ENCODE assay signal across 15 mouse cellular contexts in genomic region chr1:178568551-178569545, GRCm38 (mm10). TPM values are rescaled to one million over a fixed set of nuclear protein-coding genes. Genes with fewer than 3 reads are reported as not detected.
A peak's percentile ranks its signal among the peaks of the same experiment; 100 is the strongest.
DNase-seq lines count a peak whose midpoint lies in the region; ATAC-seq lines count a peak whose summit lies in the region.
"Had no signal": no experiment of that assay in that cellular context is flagged by ENCODE, and none has a peak within 500 bp of the region (broad histone marks: within the 10 kb centered on the region; RNA-seq: fewer than 3 reads in every experiment).

No protein-coding gene starts in this region.

- H3K27me3 ChIP-seq in midbrain, embryonic 10.5 days (ENCODE audit: low read depth, poor library complexity, severe bottlenecking): no peaks in the 10 kb centered on the region
- H3K27me3 ChIP-seq in midbrain, embryonic 16.5 days (ENCODE audit: control insufficient read depth, insufficient read depth, low read depth, low read length): no peaks in the 10 kb centered on the region
- H3K27me3 ChIP-seq in embryonic facial prominence, embryonic 12.5 days: no peaks in the 10 kb centered on the region
- no peaks in the 10 kb centered on the region for H3K27me3 ChIP-seq in intestine, embryonic 16.5 days (replicated peaks; ENCODE audit: control insufficient read depth, insufficient read depth, low read length)
- H3K27me3 ChIP-seq: hindbrain, embryonic 13.5 days had no signal

- peaks cover 26% of the 10 kb centered on the region for H3K4me1 ChIP-seq in midbrain, embryonic 10.5 days
- no peaks in the 10 kb centered on the region; the same call in 1 of the 2 replicates for H3K4me1 ChIP-seq in midbrain, embryonic 16.5 days (ENCODE audit: control insufficient read depth, insufficient read depth, low read length)
- peaks cover 70% of the 10 kb centered on the region for H3K4me1 ChIP-seq in embryonic facial prominence, embryonic 12.5 days
- peaks cover 7% of the 10 kb centered on the region; the same call in 1 of the 2 replicates for H3K4me1 ChIP-seq in intestine, embryonic 16.5 days (ENCODE audit: control insufficient read depth, insufficient read depth, low read length)

- peak; percentile 19 for DNase-seq in midbrain, embryonic 10.5 days (ENCODE audit: low spot score)
- no peak for DNase-seq in kidney, adult 8-10 months
- no peak for DNase-seq in testis, postnatal 14 days (ENCODE audit: low spot score)
- DNase-seq in kidney, postnatal 4 days: no peak
- DNase-seq: cerebellum, adult 18-20 months; kidney, postnatal 14 days; right cerebral cortex, postnatal 25 days; thymus, adult 2 months had no signal

- H3K9me3 ChIP-seq in midbrain, embryonic 10.5 days (replicated peaks): no peaks in the 10 kb centered on the region
- H3K9me3 ChIP-seq in midbrain, embryonic 16.5 days (replicated peaks; ENCODE audit: control insufficient read depth, low read length, poor library complexity, severe bottlenecking): no peaks in the 10 kb centered on the region
- no peaks in the 10 kb centered on the region for H3K9me3 ChIP-seq in embryonic facial prominence, embryonic 12.5 days
- H3K9me3 ChIP-seq in intestine, embryonic 16.5 days (ENCODE audit: control insufficient read depth, low read length): no peaks in the 10 kb centered on the region
- H3K9me3 ChIP-seq: hindbrain, embryonic 13.5 days had no signal

- no peak for ATAC-seq in midbrain, embryonic 16.5 days
- no peak for ATAC-seq in embryonic facial prominence, embryonic 12.5 days (ENCODE audit: insufficient number of reproducible peaks, insufficient read depth, low FRiP score, low TSS enrichment)
- ATAC-seq in intestine, embryonic 16.5 days: peak; percentile 91
- ATAC-seq in megakaryocyte progenitor cell, adult 5-6 weeks (replicated peaks; ENCODE audit: poor library complexity): peak; percentile 93

- 72% methylated on average over 7 of the region's 7 CpGs for WGBS in midbrain, embryonic 10.5 days
- WGBS in midbrain, embryonic 16.5 days: 74% methylated on average over 7 of the region's 7 CpGs
- 24% methylated on average over 7 of the region's 7 CpGs for WGBS in embryonic facial prominence, embryonic 12.5 days
- WGBS in intestine, embryonic 16.5 days: 60% methylated on average over 7 of the region's 7 CpGs

- no peak overlapping the region for H3K9ac ChIP-seq in midbrain, embryonic 16.5 days (ENCODE audit: low read depth, low read length)
- no peak overlapping the region for H3K9ac ChIP-seq in embryonic facial prominence, embryonic 12.5 days
- H3K9ac ChIP-seq in intestine, embryonic 16.5 days (ENCODE audit: low read depth, low read length): no peak overlapping the region
- H3K9ac ChIP-seq: hindbrain, embryonic 13.5 days had no signal

- no peaks in the 10 kb centered on the region for H3K36me3 ChIP-seq in midbrain, embryonic 10.5 days
- no peaks in the 10 kb centered on the region for H3K36me3 ChIP-seq in midbrain, embryonic 16.5 days (ENCODE audit: control insufficient read depth, insufficient read depth, low read length)
- no peaks in the 10 kb centered on the region for H3K36me3 ChIP-seq in embryonic facial prominence, embryonic 12.5 days
- H3K36me3 ChIP-seq in intestine, embryonic 16.5 days (ENCODE audit: control insufficient read depth, insufficient read depth, low read length): no peaks in the 10 kb centered on the region
- H3K36me3 ChIP-seq: hindbrain, embryonic 13.5 days had no signal

- no peak overlapping the region for H3K4me3 ChIP-seq in midbrain, embryonic 10.5 days
- no peak overlapping the region for H3K4me3 ChIP-seq in midbrain, embryonic 16.5 days (ENCODE audit: low read depth, low read length)
- H3K4me3 ChIP-seq in embryonic facial prominence, embryonic 12.5 days: no peak overlapping the region
- no peak overlapping the region for H3K4me3 ChIP-seq in intestine, embryonic 16.5 days (ENCODE audit: low read length)
- H3K4me3 ChIP-seq: hindbrain, embryonic 13.5 days; myocyte had no signal

- no peak overlapping the region for H3K4me2 ChIP-seq in midbrain, embryonic 16.5 days (ENCODE audit: low read length)
- peak overlapping the region; percentile 2; the same call in 1 of the 2 replicates for H3K4me2 ChIP-seq in embryonic facial prominence, embryonic 12.5 days (replicated peaks)
- no peak overlapping the region for H3K4me2 ChIP-seq in intestine, embryonic 16.5 days (ENCODE audit: low read depth, low read length)
- H3K4me2 ChIP-seq: hindbrain, embryonic 13.5 days; liver, embryonic 11.5 days had no signal

- H3K27ac ChIP-seq in midbrain, embryonic 10.5 days (replicated peaks): no peak overlapping the region
- no peak overlapping the region for H3K27ac ChIP-seq in midbrain, embryonic 16.5 days (ENCODE audit: low read length)
- peak overlapping the region; percentile 83; the same call in 1 of the 2 replicates for H3K27ac ChIP-seq in embryonic facial prominence, embryonic 12.5 days
- H3K27ac ChIP-seq in intestine, embryonic 16.5 days (ENCODE audit: low read length): no peak overlapping the region

RNA-seq across cellular contexts. Expression of gene Kif26b, which starts 39.9 kb away (rescaled TPM):
- polyA plus RNA-seq in midbrain, embryonic 10.5 days (2016; fragmentation: Nextera tagmentation; extraction: Ambion mirVana): 3.3 and 4.3 TPM in 2 replicates
- polyA plus RNA-seq in midbrain, embryonic 16.5 days (2015; fragmentation: Nextera tagmentation; extraction: Ambion mirVana): 7.8 and 8.1 TPM in 2 replicates
- polyA plus RNA-seq in embryonic facial prominence, embryonic 12.5 days (2016; fragmentation: Nextera tagmentation; extraction: Ambion mirVana): 32.0 and 34.3 TPM in 2 replicates
- 1.5 and 1.7 TPM in 2 replicates for polyA plus RNA-seq in intestine, embryonic 16.5 days (2015; fragmentation: Nextera tagmentation; extraction: Ambion mirVana)
- 0.37 and 0.42 TPM in 2 replicates for total RNA-seq in megakaryocyte progenitor cell, adult 5-6 weeks (2015)
- total RNA-seq in megakaryocyte progenitor cell, adult 5-6 weeks (2017): 0.33 and 0.98 TPM in 2 replicates

Comparison
In these comparisons a context has a peak if more than half of its experiments do, and no peak if none do; other contexts are left out.
1. ATAC-seq: peak in intestine, embryonic 16.5 days (single experiment) and megakaryocyte progenitor cell, adult 5-6 weeks (single experiment); none in midbrain, embryonic 16.5 days (single experiment) and embryonic facial prominence, embryonic 12.5 days (single experiment).